Mouse (Mus musculus) urinary bladder, adult 18-20 months (tissue): ENCODE results near the gene Igll1.

Experiments used
- DNase-seq, 2 experiments: peaks; one replicate each; pipeline ENCODE4 v3.0.0; 2022; ENCODE audit warnings: low spot score in 2 of 2, mixed read lengths in 2 of 2

The Igll1 gene

GRCm38 (mm10) chr16:16854836-16855235 is 8.9 kb downstream of the Igll1 start:
- DNase-seq, result peak in 1 of 2 experiments; percentile 28

GRCm38 (mm10) chr16:16852411-16852810 is 11.4 kb downstream of the Igll1 start:
- no peak for DNase-seq

GRCm38 (mm10) chr16:16849196-16849595 is 14.6 kb downstream of the Igll1 start:
- no peak for DNase-seq

GRCm38 (mm10) chr16:16829671-16830070 is 34.1 kb downstream of the Igll1 start:
- DNase-seq, result no peak

- peak in 1 of 2 experiments; percentile 4 for DNase-seq
Observed at GRCm38 (mm10) chr16:16828757-16829615, 34.8 kb downstream of the Igll1 start, which contains the start of gene Spag6l. Gene Spag6l (minus strand): TSS chr16:16829456.

- no peak for DNase-seq
Observed at GRCm38 (mm10) chr16:16826223-16826622, 37.6 kb downstream of the Igll1 start.

- DNase-seq, result no peak
Observed at GRCm38 (mm10) chr16:16825476-16825875, 38.3 kb downstream of the Igll1 start.
